In genomic region chr5:136702159-136702725, GRCm38 (mm10) we compare ENCODE assay signal across 16 mouse cellular contexts. TPM values are rescaled to one million over a fixed set of nuclear protein-coding genes. Genes with fewer than 3 reads are reported as not detected.
DNase-seq lines count a peak whose midpoint lies in the region; ATAC-seq lines count a peak whose summit lies in the region.
"Had no signal": no experiment of that assay in that cellular context is flagged by ENCODE, and none has a peak within 500 bp of the region (broad histone marks: within the 10 kb centered on the region; RNA-seq: fewer than 3 reads in every experiment).

No protein-coding gene starts in this region.

- no peaks in the 10 kb centered on the region for H3K36me3 ChIP-seq in intestine, embryonic 14.5 days (ENCODE audit: control insufficient read depth, insufficient read depth, low read length)
- H3K36me3 ChIP-seq in lung, embryonic 15.5 days = no peaks in the 10 kb centered on the region
- H3K36me3 ChIP-seq in stomach, embryonic 14.5 days (ENCODE audit: control insufficient read depth, insufficient read depth, low read length) = no peaks in the 10 kb centered on the region
- H3K36me3 ChIP-seq in hindbrain, embryonic 13.5 days = no peaks in the 10 kb centered on the region

- H3K4me2 ChIP-seq in intestine, embryonic 14.5 days (ENCODE audit: low read length) = no peak overlapping the region
- H3K4me2 ChIP-seq in lung, embryonic 15.5 days = no peak overlapping the region
- no peak overlapping the region for H3K4me2 ChIP-seq in stomach, embryonic 14.5 days (replicated peaks; ENCODE audit: low read depth, low read length)
- H3K4me2 ChIP-seq in hindbrain, embryonic 13.5 days = no peak overlapping the region

- no peaks in the 10 kb centered on the region for H3K27me3 ChIP-seq in intestine, embryonic 14.5 days (replicated peaks; ENCODE audit: control insufficient read depth, insufficient read depth, low read length)
- no peaks in the 10 kb centered on the region for H3K27me3 ChIP-seq in lung, embryonic 15.5 days
- no peaks in the 10 kb centered on the region for H3K27me3 ChIP-seq in stomach, embryonic 14.5 days (ENCODE audit: control insufficient read depth, insufficient read depth, low read length)
- no peaks in the 10 kb centered on the region for H3K27me3 ChIP-seq in hindbrain, embryonic 13.5 days

- intact Hi-C loops in heart, postnatal 10 days (cut with DNase I) = no loop called here

- peak; percentile 18 for DNase-seq in kidney, adult 9 months
- no peak for DNase-seq in kidney, postnatal 4 days
- DNase-seq in intestine, embryonic 14.5 days (ENCODE audit: low spot score) = no peak
- no peak for DNase-seq in heart, postnatal 10 days
- DNase-seq: cerebellum, postnatal 36 days; midbrain, embryonic 14.5 days; thymus, adult 18-20 months had no signal

- peak; percentile 78; the same call in 1 of the 2 replicates for ATAC-seq in intestine, embryonic 14.5 days (replicated peaks; ENCODE audit: low FRiP score, low TSS enrichment, low read depth)
- 0 out of 2 replicates have a peak, but pooled peaks have one; percentile 15 for ATAC-seq in lung, embryonic 15.5 days (ENCODE audit: borderline replicate concordance, extremely low read depth, low FRiP score, low TSS enrichment)
- 0 out of 2 replicates have a peak, but pooled peaks have one; percentile 61 for ATAC-seq in stomach, embryonic 14.5 days (ENCODE audit: insufficient number of reproducible peaks, insufficient read depth, low FRiP score, low read depth)
- ATAC-seq in CD4-positive, CD25-positive, alpha-beta regulatory T cell, adult 4 months = no peak
- no peak for ATAC-seq in hindbrain, embryonic 13.5 days (ENCODE audit: low FRiP score)
- ATAC-seq: hindbrain, postnatal 0 days had no signal

- WGBS in intestine, embryonic 14.5 days = 57% methylated on average over 3 of the region's 3 CpGs
- WGBS in lung, embryonic 15.5 days = 28% methylated on average over 3 of the region's 3 CpGs
- WGBS in stomach, embryonic 14.5 days = 54% methylated on average over 3 of the region's 3 CpGs
- 78% methylated on average over 3 of the region's 3 CpGs for WGBS in hindbrain, embryonic 13.5 days

- no peak overlapping the region for H3K4me3 ChIP-seq in intestine, embryonic 14.5 days (ENCODE audit: low read depth, low read length)
- H3K4me3 ChIP-seq in lung, embryonic 15.5 days = no peak overlapping the region
- no peak overlapping the region for H3K4me3 ChIP-seq in stomach, embryonic 14.5 days (ENCODE audit: low read depth, low read length)
- H3K4me3 ChIP-seq in hindbrain, embryonic 13.5 days = no peak overlapping the region

- no peak overlapping the region for H3K9ac ChIP-seq in intestine, embryonic 14.5 days (ENCODE audit: low read length)
- no peak overlapping the region for H3K9ac ChIP-seq in lung, embryonic 15.5 days
- H3K9ac ChIP-seq in stomach, embryonic 14.5 days (replicated peaks; ENCODE audit: low read depth, low read length) = no peak overlapping the region
- no peak overlapping the region for H3K9ac ChIP-seq in hindbrain, embryonic 13.5 days

- 0 out of 2 replicates have a peak overlapping the region, but pooled peaks have one; percentile 14 for H3K27ac ChIP-seq in intestine, embryonic 14.5 days (ENCODE audit: low read depth)
- H3K27ac ChIP-seq in lung, embryonic 15.5 days = 0 out of 2 replicates have a peak overlapping the region, but pooled peaks have one; percentile 37
- H3K27ac ChIP-seq in stomach, embryonic 14.5 days (ENCODE audit: low read length) = peak overlapping the region; percentile 21; the same call in 1 of the 2 replicates
- no peak overlapping the region for H3K27ac ChIP-seq in hindbrain, embryonic 13.5 days
- H3K27ac ChIP-seq: hindbrain, postnatal 0 days had no signal

- H3K9me3 ChIP-seq in intestine, embryonic 14.5 days (ENCODE audit: control insufficient read depth, low read length) = 0 out of 2 replicates have a peak, but pooled peaks cover 4% of the 10 kb centered on the region
- H3K9me3 ChIP-seq in lung, embryonic 15.5 days = no peaks in the 10 kb centered on the region
- no peaks in the 10 kb centered on the region for H3K9me3 ChIP-seq in stomach, embryonic 14.5 days (ENCODE audit: control insufficient read depth, low read depth, low read length)
- no peaks in the 10 kb centered on the region for H3K9me3 ChIP-seq in hindbrain, embryonic 13.5 days

- H3K4me1 ChIP-seq in intestine, embryonic 14.5 days (replicated peaks; ENCODE audit: control insufficient read depth, insufficient read depth, low read length) = no peaks in the 10 kb centered on the region
- peaks cover 7% of the 10 kb centered on the region; the same call in 1 of the 2 replicates for H3K4me1 ChIP-seq in lung, embryonic 15.5 days
- no peaks in the 10 kb centered on the region for H3K4me1 ChIP-seq in stomach, embryonic 14.5 days (ENCODE audit: control insufficient read depth, insufficient read depth, low read length)
- H3K4me1 ChIP-seq in hindbrain, embryonic 13.5 days (replicated peaks) = no peaks in the 10 kb centered on the region

RNA-seq across cellular contexts. Expression of gene Myl10, which starts 9.3 kb away (rescaled TPM):
- polyA plus RNA-seq in intestine, embryonic 14.5 days (2014; fragmentation: Nextera tagmentation; extraction: Ambion mirVana) = not detected in 2 replicates
- 1.3 TPM in 1 of 2 replicates, not detected in the other for polyA plus RNA-seq in lung, embryonic 15.5 days (2015; fragmentation: Nextera tagmentation; extraction: Ambion mirVana)
- not detected in 2 replicates for polyA plus RNA-seq in stomach, embryonic 14.5 days (2014; fragmentation: Nextera tagmentation; extraction: Ambion mirVana)
- polyA plus RNA-seq in CD4-positive, CD25-positive, alpha-beta regulatory T cell, adult 4 months (2017; shearing (Covaris generic)) = under 1 TPM in 1 of 2 experiments, not detected in 1; 0.66 TPM
- polyA plus RNA-seq in hindbrain, embryonic 13.5 days (2015; fragmentation: Nextera tagmentation; extraction: Ambion mirVana) = not detected in 2 replicates
- not detected for total RNA-seq in heart, postnatal 10 days (2021)
- total RNA-seq: hindbrain, postnatal 0 days; layer of hippocampus, postnatal 25 days had no signal
- polyA plus RNA-seq: hindbrain, postnatal 0 days; limb, embryonic 11.5 days; liver, embryonic 16.5 days; midbrain, embryonic 14.5 days; neural tube, embryonic 11.5 days had no signal

Comparison
In these comparisons a context has a peak if more than half of its experiments do, and no peak if none do; other contexts are left out.
1. ATAC-seq: peak in intestine, embryonic 14.5 days (single experiment), lung, embryonic 15.5 days (single experiment) and stomach, embryonic 14.5 days (single experiment); none in CD4-positive, CD25-positive, alpha-beta regulatory T cell, adult 4 months (single experiment) and hindbrain, embryonic 13.5 days (single experiment).